Mouse (Mus musculus) right cerebral cortex, postnatal 14 days (tissue): ENCODE results near the gene Mylk3.

Source experiments
- DNase-seq: peaks from one replicate; pipeline ENCODE4 v3.0.0; 2022

The Mylk3 gene

GRCm38 (mm10) chr8:85308564-85308963 lies 77.6 kb downstream of the Mylk3 start:
- no peak for DNase-seq

- DNase-seq: no peak
These were observed 82.6 kb downstream of the Mylk3 start for GRCm38 (mm10) chr8:85303531-85303930.

GRCm38 (mm10) chr8:85302931-85303330 lies 83.2 kb downstream of the Mylk3 start:
- DNase-seq: no peak

- DNase-seq: no peak
These were observed 84.2 kb downstream of the Mylk3 start for GRCm38 (mm10) chr8:85301941-85302340.

- peak; percentile 97 for DNase-seq
These were observed 86.6 kb downstream of the Mylk3 start, which contains the start of the genes Orc6 and Vps35 for GRCm38 (mm10) chr8:85299434-85300077. Orc6 (plus strand) TSS chr8:85299632. Vps35 (minus strand) TSS chr8:85299802.

- DNase-seq: no peak
These were observed 87.3 kb downstream of the Mylk3 start for GRCm38 (mm10) chr8:85298600-85299433.

GRCm38 (mm10) chr8:85286846-85287245 lies 99.3 kb downstream of the Mylk3 start:
- no peak for DNase-seq
